Mouse (Mus musculus): Measurements from ENCODE around the gene Art3. TPM values are rescaled to one million over a fixed set of nuclear protein-coding genes. Genes with fewer than 3 reads are reported as not detected.
A peak's percentile ranks its signal among the peaks of the same experiment; 100 is the strongest.

The Art3 gene
- polyA plus RNA-seq (2016; fragmentation: Nextera tagmentation; extraction: Ambion mirVana) = 37.5 and 41.5 TPM in 2 replicates

DNA sequence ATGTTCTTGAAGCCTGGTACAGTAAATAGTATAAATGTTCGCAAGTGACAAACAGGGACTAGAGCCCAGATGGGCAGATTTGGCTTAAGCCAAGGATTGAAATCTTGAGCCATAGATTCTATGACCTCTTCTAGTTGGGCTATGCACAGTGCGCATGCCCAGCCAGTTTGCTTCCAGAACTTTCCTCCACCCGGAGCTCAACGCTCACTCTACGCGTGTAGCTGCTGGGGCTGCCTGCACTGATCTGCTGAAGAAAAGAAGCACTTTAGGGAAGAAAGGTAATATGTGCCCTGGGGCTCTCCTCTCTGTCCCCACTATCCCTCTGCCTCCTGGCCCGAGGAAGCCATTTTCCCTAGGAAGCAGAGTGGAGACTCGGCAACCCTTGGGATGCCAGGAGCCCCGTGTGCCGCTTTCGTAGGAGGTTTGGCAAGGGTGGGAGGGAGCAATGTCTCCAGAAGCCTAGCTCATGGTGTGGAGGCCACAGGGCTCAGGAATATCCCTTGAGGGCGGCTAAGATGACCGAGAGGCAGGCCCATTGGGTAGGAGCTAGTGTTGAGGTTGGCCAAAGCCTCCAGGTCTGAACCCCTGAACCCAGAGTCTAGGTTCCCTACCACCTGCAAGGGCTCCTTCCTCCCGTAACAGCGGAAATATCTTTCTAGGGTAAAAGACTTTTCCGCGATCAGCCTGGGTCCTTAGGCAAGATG is at the start of gene Art3:
Art3 (plus strand) TSS at position 193 of the 704 bp plus-strand sequence.
- no peaks in the 10 kb centered on the region for H3K9me3 ChIP-seq (replicated peaks)
- peaks cover 7% of the 10 kb centered on the region for H3K4me1 ChIP-seq (replicated peaks)
- no peak within 1 kb of the TSS for H3K9ac ChIP-seq
- WGBS = 87% methylated on average over 17 of the region's 17 CpGs
- H3K36me3 ChIP-seq = no peaks in the 10 kb centered on the region
- no peak for ATAC-seq (ENCODE audit: insufficient number of reproducible peaks, low FRiP score)
- H3K27me3 ChIP-seq (replicated peaks) = no peaks in the 10 kb centered on the region
- H3K27ac ChIP-seq (ENCODE audit: poor library complexity, severe bottlenecking) = peak within 1 kb of the TSS; percentile 68
- H3K4me2 ChIP-seq = peak within 1 kb of the TSS; percentile 37
- H3K4me3 ChIP-seq = no peak within 1 kb of the TSS

DNA sequence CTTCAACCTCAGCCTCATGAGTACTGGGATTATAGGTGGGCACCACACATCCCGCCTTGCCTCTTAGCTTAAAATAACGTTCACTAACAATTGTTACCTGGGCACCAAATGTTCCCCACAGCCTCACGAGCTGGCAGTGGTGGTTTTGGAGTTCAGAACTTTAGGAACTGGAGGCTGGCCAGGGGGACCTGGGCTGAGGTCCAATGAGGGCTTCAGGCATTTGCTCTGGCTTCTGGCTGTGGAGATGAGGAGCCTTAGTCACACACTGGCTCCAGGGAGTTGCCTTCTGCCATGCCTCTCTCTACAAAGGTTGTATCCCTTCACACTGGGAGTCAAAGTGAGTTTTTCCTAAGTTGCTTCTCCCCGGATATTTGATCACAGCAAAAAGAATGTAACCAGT is 49.1 kb upstream of the Art3 start:
- 72% methylated on average over 4 of the region's 4 CpGs for WGBS
- Histone ChIP-seq H3K4me3 (no peak overlapping the region), H3K9me3 (replicated peaks) (no peaks in the 10 kb centered on the region), H3K4me2 (no peak overlapping the region), H3K27ac (ENCODE audit: poor library complexity, severe bottlenecking) (no peak overlapping the region), H3K4me1 (replicated peaks) (peaks cover 20% of the 10 kb centered on the region; the same call in 1 of the 2 replicates), H3K27me3 (replicated peaks) (no peaks in the 10 kb centered on the region), H3K36me3 (peaks cover 26% of the 10 kb centered on the region), H3K9ac (no peak overlapping the region)
- ATAC-seq (ENCODE audit: insufficient number of reproducible peaks, low FRiP score) = no peak

DNA sequence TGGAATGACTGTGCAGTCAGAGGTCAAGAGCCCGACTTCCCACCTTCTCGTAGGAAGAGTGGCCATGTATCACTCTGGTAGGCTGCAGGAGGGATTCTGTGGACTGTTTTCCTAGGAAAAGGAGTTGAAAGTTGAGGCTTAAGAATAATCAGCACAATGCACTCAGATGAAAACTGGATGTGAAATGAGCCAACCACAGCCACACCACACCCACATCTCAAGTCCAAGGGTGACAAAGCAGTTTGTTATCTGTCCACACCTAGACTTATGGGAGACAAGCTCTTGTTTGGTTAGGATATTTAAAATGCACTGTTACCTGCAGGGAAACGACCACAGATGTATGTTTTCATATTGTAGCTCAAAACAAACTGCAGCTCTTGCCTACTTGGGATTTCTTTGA is 48.5 kb upstream of the Art3 start:
- no peak overlapping the region for H3K27ac ChIP-seq (ENCODE audit: poor library complexity, severe bottlenecking)
- H3K4me1 ChIP-seq (replicated peaks) = peaks cover 20% of the 10 kb centered on the region; the same call in 1 of the 2 replicates
- H3K9ac ChIP-seq = no peak overlapping the region
- WGBS = 41% methylated on average over 3 of the region's 3 CpGs
- no peak overlapping the region for H3K4me3 ChIP-seq
- no peaks in the 10 kb centered on the region for H3K27me3 ChIP-seq (replicated peaks)
- ATAC-seq (ENCODE audit: insufficient number of reproducible peaks, low FRiP score) = 0 out of 2 replicates have a peak, but pooled peaks have one; percentile 51
- H3K4me2 ChIP-seq = no peak overlapping the region
- peaks cover 31% of the 10 kb centered on the region for H3K36me3 ChIP-seq
- no peaks in the 10 kb centered on the region for H3K9me3 ChIP-seq (replicated peaks)

DNA sequence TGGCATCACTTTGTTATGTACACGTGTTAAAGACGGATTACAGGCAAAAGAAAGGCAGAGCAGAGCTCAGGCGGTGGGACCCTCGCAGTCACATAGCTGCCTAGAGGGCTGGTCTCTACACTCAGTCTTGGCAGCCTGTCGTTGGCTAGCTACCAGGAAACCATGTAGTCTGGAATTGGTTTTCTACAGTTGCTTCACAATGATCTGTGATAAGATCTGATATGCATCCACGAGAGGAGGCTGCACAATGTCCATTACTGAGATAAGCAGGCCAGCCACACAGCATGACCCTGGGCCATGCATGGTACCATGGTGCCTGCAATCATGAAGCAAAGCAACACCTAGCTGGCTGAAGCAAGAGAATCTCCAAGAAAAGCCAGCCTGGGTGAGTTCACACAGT is 43.8 kb upstream of the Art3 start:
- Histone ChIP-seq H3K4me3 (no peak overlapping the region), H3K27me3 (replicated peaks) (no peaks in the 10 kb centered on the region), H3K4me1 (replicated peaks) (peaks cover 7% of the 10 kb centered on the region; the same call in 1 of the 2 replicates), H3K9ac (no peak overlapping the region), H3K36me3 (peaks cover 76% of the 10 kb centered on the region), H3K9me3 (replicated peaks) (no peaks in the 10 kb centered on the region), H3K4me2 (no peak overlapping the region), H3K27ac (ENCODE audit: poor library complexity, severe bottlenecking) (no peak overlapping the region)
- 69% methylated on average over 6 of the region's 6 CpGs for WGBS
- no peak for ATAC-seq (ENCODE audit: insufficient number of reproducible peaks, low FRiP score)

DNA sequence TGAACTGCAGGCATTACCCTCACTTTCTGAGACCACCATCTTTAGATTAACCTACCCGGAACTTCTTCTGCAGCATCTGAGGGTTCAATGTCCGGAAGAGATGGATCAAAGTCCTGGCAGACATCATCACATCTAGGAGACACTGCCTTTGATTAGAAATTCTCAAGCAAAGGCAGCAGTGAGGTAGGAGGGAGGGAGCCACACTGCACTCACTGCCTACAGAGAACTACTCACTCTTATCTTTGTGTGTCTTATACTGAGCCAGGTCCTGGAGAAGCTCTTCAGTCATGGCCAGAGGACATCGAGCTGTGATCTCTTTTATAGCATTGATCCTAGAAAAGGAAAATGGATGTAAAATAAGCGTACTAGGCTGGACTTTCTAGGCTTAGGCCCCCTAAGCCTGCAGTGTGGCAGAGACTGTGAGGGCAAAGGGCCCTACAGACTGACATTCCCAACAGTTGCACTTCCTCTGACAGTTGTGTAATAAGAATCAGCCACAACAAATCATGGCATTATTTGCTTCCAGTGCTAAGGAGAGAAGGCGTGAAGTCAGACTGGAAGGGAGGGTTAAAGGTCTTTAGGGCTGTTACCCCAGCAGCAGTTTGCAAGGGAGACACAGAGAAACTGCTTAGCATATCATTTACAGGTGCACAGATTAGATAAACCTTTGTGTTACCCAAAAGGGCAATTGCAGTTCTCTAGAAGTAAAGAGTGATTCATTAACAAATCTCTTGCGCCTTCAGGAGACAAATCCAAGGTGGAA is 39.8 kb upstream of the Art3 start:
- H3K27me3 ChIP-seq (replicated peaks) = no peaks in the 10 kb centered on the region
- no peaks in the 10 kb centered on the region for H3K9me3 ChIP-seq (replicated peaks)
- H3K27ac ChIP-seq (ENCODE audit: poor library complexity, severe bottlenecking) = no peak overlapping the region
- H3K9ac ChIP-seq = no peak overlapping the region; the same call in 1 of the 2 replicates
- H3K4me1 ChIP-seq (replicated peaks) = no peaks in the 10 kb centered on the region
- WGBS = 81% methylated on average over 6 of the region's 6 CpGs
- H3K4me3 ChIP-seq = no peak overlapping the region
- H3K36me3 ChIP-seq = peaks cover 96% of the 10 kb centered on the region
- no peak overlapping the region for H3K4me2 ChIP-seq
- no peak for ATAC-seq (ENCODE audit: insufficient number of reproducible peaks, low FRiP score)

DNA sequence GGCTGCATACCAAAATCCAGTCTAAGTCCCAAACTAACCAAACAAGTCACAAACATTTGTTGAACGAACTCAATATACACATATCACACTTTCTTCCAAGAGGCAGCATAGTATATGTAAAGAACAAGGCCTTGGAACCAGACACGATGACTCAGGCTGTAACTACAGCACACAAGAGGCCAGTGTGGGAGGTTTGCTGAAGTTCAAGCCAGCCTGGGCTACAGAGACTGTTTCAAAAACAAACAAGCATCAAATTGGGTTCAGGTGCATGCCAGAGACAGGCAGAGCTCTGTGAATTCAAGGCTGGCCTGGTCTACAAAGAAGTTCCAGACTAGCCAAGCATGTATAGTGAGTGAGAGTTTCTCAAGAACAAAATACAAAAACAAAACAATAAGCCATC is 37.1 kb upstream of the Art3 start:
- no peaks in the 10 kb centered on the region for H3K27me3 ChIP-seq (replicated peaks)
- WGBS = 85% methylated on average over 2 of the region's 2 CpGs
- H3K4me1 ChIP-seq (replicated peaks) = no peaks in the 10 kb centered on the region
- no peak for ATAC-seq (ENCODE audit: insufficient number of reproducible peaks, low FRiP score)
- H3K27ac ChIP-seq (ENCODE audit: poor library complexity, severe bottlenecking) = no peak overlapping the region
- H3K36me3 ChIP-seq = peaks cover 95% of the 10 kb centered on the region
- no peak overlapping the region for H3K4me3 ChIP-seq
- H3K4me2 ChIP-seq = no peak overlapping the region
- no peak overlapping the region for H3K9ac ChIP-seq
- H3K9me3 ChIP-seq (replicated peaks) = no peaks in the 10 kb centered on the region

DNA sequence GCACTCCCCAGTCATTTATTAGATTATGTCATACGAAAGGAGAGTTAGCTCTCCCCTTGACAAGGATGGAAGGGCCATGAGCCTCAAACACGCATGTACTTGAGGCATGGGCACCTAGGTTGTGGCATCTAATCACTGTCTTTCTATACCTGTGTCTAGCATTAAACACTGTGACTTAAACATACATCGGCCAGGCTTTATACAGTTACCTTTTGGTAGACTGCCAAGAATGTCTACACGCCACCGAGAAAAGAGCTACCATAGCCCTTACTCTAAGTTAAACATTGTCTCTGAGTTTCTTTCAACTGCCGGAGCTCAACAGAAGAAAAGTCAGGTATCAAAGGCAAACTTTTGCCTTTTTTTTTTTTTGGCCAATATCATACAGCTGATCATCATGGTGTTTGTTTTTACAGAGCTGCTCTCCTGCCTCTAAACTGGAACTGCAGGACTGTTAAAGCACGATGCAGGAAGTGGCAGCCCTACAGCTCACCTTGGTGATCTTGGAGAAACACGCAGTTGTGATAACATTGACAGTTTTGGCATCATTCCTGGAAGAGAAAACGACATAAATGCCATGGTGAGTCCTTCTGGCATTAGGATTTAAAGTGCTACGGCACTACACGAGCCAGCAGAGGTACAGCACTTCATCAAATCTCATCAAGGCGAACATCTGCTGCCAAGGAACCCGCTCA is 29.3 kb upstream of the Art3 start:
- Histone ChIP-seq H3K4me1 (replicated peaks) (no peaks in the 10 kb centered on the region), H3K9ac (no peak overlapping the region), H3K4me3 (no peak overlapping the region), H3K36me3 (peaks cover 81% of the 10 kb centered on the region), H3K27ac (ENCODE audit: poor library complexity, severe bottlenecking) (no peak overlapping the region), H3K4me2 (no peak overlapping the region), H3K9me3 (replicated peaks) (no peaks in the 10 kb centered on the region), H3K27me3 (replicated peaks) (no peaks in the 10 kb centered on the region)
- WGBS = 78% methylated on average over 13 of the region's 13 CpGs
- ATAC-seq (ENCODE audit: insufficient number of reproducible peaks, low FRiP score) = no peak

DNA sequence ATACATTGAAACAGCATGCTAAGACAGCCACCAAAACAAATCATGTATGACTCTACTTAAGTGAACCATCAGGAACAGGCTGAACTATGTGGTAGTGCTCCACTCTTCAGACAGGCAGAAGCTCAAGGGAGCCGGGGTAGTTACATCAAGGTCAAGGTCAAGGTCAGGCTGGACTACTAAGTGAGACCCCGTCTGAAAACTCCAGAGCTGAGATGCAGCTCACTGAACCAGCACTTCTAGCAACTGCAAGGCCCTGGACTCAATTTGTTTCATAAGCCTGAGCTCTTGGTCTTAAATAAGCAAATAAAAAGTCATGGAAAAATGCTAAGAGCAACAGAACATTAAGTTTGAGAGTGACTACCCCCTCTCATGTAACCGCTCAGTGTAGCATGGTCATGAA is 27.3 kb upstream of the Art3 start:
- Histone ChIP-seq H3K27me3 (replicated peaks) (no peaks in the 10 kb centered on the region), H3K4me1 (replicated peaks) (peaks cover 10% of the 10 kb centered on the region), H3K9ac (no peak overlapping the region), H3K4me2 (no peak overlapping the region), H3K27ac (ENCODE audit: poor library complexity, severe bottlenecking) (no peak overlapping the region), H3K9me3 (replicated peaks) (no peaks in the 10 kb centered on the region), H3K36me3 (peaks cover 63% of the 10 kb centered on the region), H3K4me3 (no peak overlapping the region)
- no peak for ATAC-seq (ENCODE audit: insufficient number of reproducible peaks, low FRiP score)
- 72% methylated on average over 3 of the region's 3 CpGs for WGBS

DNA sequence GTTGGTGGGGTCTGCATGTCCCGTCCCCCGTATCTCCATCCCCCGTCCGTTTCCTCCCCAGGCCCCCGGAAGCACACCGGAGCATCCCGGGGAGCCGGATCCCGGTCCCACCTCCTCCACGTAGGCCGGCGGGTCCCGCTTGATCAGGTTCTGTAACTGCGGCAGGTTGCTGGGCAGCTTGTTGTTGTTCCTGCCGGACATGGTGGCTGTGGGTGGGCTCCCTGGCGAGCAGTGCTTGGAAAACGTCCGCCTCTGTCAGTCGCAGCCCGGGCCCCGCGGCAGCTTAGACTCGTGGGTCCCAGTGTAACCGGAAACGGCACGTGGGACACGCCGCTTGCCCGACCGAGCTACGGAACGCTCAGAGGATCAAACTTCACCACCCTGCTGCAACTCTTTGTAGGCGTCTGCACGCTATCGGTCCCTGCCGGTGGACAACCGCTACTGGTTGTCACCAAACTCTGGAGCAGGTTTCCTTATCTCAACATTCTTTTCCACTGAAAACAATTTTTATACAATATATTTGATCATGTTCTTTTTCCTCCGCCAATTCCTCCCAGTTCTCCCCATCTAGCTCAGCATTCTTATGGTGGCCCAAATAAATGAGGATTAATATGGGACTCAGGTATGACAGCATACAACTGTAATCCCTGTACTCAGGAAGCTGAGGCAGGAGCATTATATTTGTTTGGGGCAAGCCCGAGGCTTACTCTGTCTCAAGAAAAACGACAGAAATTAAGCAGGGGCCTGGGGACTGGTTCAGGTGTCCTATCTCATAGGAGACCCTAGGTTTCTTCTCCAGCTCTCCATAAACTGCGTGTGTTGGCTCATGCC is 21.7 kb upstream of the Art3 start, which contains the start of gene Sdad1:
Sdad1 (minus strand) TSS at position 799 of the 831 bp plus-strand sequence.
- peak within 1 kb of the TSS; percentile 55; the same call in 1 of the 2 replicates for H3K27ac ChIP-seq (ENCODE audit: poor library complexity, severe bottlenecking)
- H3K4me3 ChIP-seq = peak within 1 kb of the TSS; percentile 93
- peaks cover 12% of the 10 kb centered on the region for H3K36me3 ChIP-seq
- peak within 1 kb of the TSS; percentile 89 for H3K9ac ChIP-seq
- H3K4me1 ChIP-seq (replicated peaks) = peaks cover 10% of the 10 kb centered on the region
- H3K4me2 ChIP-seq = peak within 1 kb of the TSS; percentile 84
- no peaks in the 10 kb centered on the region for H3K9me3 ChIP-seq (replicated peaks)
- 2% methylated on average over 41 of the region's 41 CpGs for WGBS
- ATAC-seq (ENCODE audit: insufficient number of reproducible peaks, low FRiP score) = peak; percentile 94
- no peaks in the 10 kb centered on the region for H3K27me3 ChIP-seq (replicated peaks)

DNA sequence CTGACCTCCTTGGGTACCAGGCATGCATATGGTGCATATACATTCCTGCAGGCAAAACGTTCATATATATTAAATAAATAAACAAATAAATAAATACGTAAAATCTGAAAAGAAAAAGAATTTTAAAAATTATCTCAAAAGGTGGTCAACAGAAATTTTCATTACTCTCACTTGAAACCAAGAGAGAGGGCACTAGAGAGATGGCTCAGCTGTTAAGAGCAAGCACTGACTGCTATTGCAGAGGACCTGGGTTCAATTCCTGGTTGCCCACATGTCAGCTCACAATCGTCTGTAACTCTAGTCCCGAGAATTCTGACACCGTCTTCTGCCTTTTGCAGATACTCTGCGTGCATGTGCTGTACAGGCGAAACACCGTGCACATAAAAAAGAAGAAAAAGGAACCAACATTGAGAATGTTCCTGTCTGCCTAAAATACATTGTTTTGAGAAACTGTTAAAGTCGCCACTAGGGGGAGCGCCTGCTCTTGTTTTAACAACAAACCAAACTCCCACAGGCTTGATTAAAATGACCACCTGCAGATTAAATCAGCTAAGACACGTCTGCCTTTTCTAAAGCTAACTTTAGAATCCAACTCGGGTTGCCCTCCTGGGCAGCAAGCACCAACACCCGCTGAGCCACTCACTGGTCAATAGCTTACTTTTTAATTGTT is 19.4 kb upstream of the Art3 start:
- Histone ChIP-seq H3K36me3 (no peaks in the 10 kb centered on the region), H3K27ac (ENCODE audit: poor library complexity, severe bottlenecking) (no peak overlapping the region), H3K9ac (no peak overlapping the region), H3K4me3 (no peak overlapping the region), H3K4me2 (no peak overlapping the region), H3K27me3 (replicated peaks) (no peaks in the 10 kb centered on the region), H3K4me1 (replicated peaks) (peaks cover 10% of the 10 kb centered on the region), H3K9me3 (replicated peaks) (no peaks in the 10 kb centered on the region)
- 12% methylated on average over 13 of the region's 13 CpGs for WGBS
- ATAC-seq (ENCODE audit: insufficient number of reproducible peaks, low FRiP score) = no peak

Measured in heart, embryonic 12.5 days (tissue).